Mouse (Mus musculus): ENCODE data around the gene Usp13.

Usp13 gene

GRCm38 (mm10) chr3:32939802-32940501 lies 122.6 kb downstream of the Usp13 start:
- DNase-seq (ENCODE audit: low spot score): no peak

- DNase-seq (ENCODE audit: low spot score): no peak
Observed at GRCm38 (mm10) chr3:32947486-32947885, 130.1 kb downstream of the Usp13 start.

- no peak for DNase-seq (ENCODE audit: low spot score)
Observed at GRCm38 (mm10) chr3:32951382-32951781, 134.0 kb downstream of the Usp13 start.

- DNase-seq (ENCODE audit: low spot score): no peak
Observed at GRCm38 (mm10) chr3:32961494-32961893, 144.1 kb downstream of the Usp13 start.

GRCm38 (mm10) chr3:32965528-32965927 lies 148.2 kb downstream of the Usp13 start:
- DNase-seq (ENCODE audit: low spot score): no peak

GRCm38 (mm10) chr3:32968671-32969425 lies 151.5 kb downstream of the Usp13 start:
- DNase-seq (ENCODE audit: low spot score): no peak

GRCm38 (mm10) chr3:32970257-32970656 lies 152.9 kb downstream of the Usp13 start:
- no peak for DNase-seq (ENCODE audit: low spot score)

- no peak for DNase-seq (ENCODE audit: low spot score)
Observed at GRCm38 (mm10) chr3:32979238-32979637, 161.9 kb downstream of the Usp13 start.

GRCm38 (mm10) chr3:32979981-32980380 lies 162.6 kb downstream of the Usp13 start:
- no peak for DNase-seq (ENCODE audit: low spot score)

- no peak for DNase-seq (ENCODE audit: low spot score)
Observed at GRCm38 (mm10) chr3:32985141-32985540, 167.8 kb downstream of the Usp13 start.
